Mouse (Mus musculus) limb, embryonic 12.5 days (tissue): Measurements from ENCODE around the gene Ralgds. TPM values are rescaled to one million over a fixed set of nuclear protein-coding genes. Genes with fewer than 3 reads are reported as not detected.
"Not testable (repeated sequence)": the region's sequence is repeated elsewhere in the genome, so short reads cannot be mapped to it uniquely, and the experiment has no call there.

Experiments
- ATAC-seq: fragments of 200-750 bp; cut with Nextera tagmentation; 2 replicates; pipeline ENCODE4 v1.8.0; 2017; ENCODE audit warnings: low read depth, moderate TSS enrichment; ENCODE audit not compliant: insufficient number of reproducible peaks, insufficient read depth, low FRiP score, low TSS enrichment
- H3K27ac ChIP-seq: fragments of 300-500 bp; sonication (generic); 2 replicates; pipeline ENCODE4 v1.5.1; 2016; ENCODE audit warnings: mild to moderate bottlenecking, moderate library complexity
- H3K27me3 ChIP-seq: fragments of 300-500 bp; sonication (generic); 2 replicates; pipeline ENCODE4 v1.6.1; 2016; ENCODE audit warnings: mild to moderate bottlenecking, moderate library complexity
- H3K36me3 ChIP-seq: fragments of 300-500 bp; sonication (generic); 2 replicates; pipeline ENCODE4 v1.6.1; 2016; ENCODE audit warnings: mild to moderate bottlenecking, moderate library complexity
- H3K4me1 ChIP-seq: fragments of 300-500 bp; sonication (generic); replicated peaks from 2 replicates; pipeline ENCODE4 v1.6.1; 2016
- H3K4me2 ChIP-seq: fragments of 300-500 bp; sonication (generic); 2 replicates; pipeline ENCODE4 v1.6.1; 2016; ENCODE audit warnings: mild to moderate bottlenecking, moderate library complexity
- H3K4me3 ChIP-seq: fragments of 300-500 bp; sonication (generic); replicated peaks from 2 replicates; pipeline ENCODE4 v1.5.1; 2016; ENCODE audit warnings: mild to moderate bottlenecking
- H3K9ac ChIP-seq: fragments of 300-500 bp; sonication (generic); replicated peaks from 2 replicates; pipeline ENCODE4 v1.6.1; 2016; ENCODE audit warnings: mild to moderate bottlenecking, moderate library complexity
- H3K9me3 ChIP-seq: fragments of 300-500 bp; sonication (generic); 2 replicates; pipeline ENCODE4 v1.6.1; 2016; ENCODE audit warnings: mild to moderate bottlenecking, moderate library complexity
- whole genome bisulfite sequencing: fragments of 180-500 bp; shearing (Covaris S2); methylation state at CpG from one replicate; pipeline ENCODE4 v1.1.7; 2016; 5-methylcytosine and 5-hydroxymethylcytosine counted together
- polyA plus RNA-seq: library from polyadenylated mRNA; unstranded; fragments of >200 nt; fragmentation: Nextera tagmentation; extraction: Ambion mirVana; gene quantifications from 2 replicates; pipeline ENCODE4 v1.2.1, GENCODE M21; 2016

Ralgds gene
- polyA plus RNA-seq, 1 experiment from 2014 or later = 42.7 TPM

DNA sequence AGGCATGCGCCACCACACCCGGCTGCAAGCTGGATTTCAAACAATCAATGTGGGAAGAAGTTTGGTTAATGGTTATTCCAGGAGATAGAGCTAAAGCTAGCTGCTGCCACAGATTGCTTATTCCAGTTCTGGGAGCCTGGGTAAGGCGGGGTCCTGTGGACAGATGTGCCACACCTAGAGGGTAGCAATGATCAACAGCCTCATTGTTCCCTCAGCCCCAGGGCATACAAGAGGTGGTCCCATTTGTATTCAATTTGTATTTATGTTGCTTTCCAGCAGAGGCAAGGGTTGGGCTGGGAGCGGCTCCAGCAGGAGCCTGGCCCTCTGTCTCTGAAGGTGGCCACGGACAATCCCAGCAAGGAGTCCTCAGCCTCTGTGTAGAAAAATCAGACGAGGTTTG is 6.6 kb upstream of the Ralgds start:
- no peak overlapping the region for H3K9ac ChIP-seq
- H3K27me3 ChIP-seq = 0 out of 2 replicates have a peak, but pooled peaks cover 2% of the 10 kb centered on the region
- no peak overlapping the region for H3K27ac ChIP-seq
- H3K4me2 ChIP-seq = no peak overlapping the region
- no peaks in the 10 kb centered on the region for H3K9me3 ChIP-seq
- ATAC-seq = no peak
- no peaks in the 10 kb centered on the region for H3K4me1 ChIP-seq
- H3K4me3 ChIP-seq = no peak overlapping the region
- no peaks in the 10 kb centered on the region for H3K36me3 ChIP-seq
- WGBS = 73% methylated on average over 6 of the region's 6 CpGs

DNA sequence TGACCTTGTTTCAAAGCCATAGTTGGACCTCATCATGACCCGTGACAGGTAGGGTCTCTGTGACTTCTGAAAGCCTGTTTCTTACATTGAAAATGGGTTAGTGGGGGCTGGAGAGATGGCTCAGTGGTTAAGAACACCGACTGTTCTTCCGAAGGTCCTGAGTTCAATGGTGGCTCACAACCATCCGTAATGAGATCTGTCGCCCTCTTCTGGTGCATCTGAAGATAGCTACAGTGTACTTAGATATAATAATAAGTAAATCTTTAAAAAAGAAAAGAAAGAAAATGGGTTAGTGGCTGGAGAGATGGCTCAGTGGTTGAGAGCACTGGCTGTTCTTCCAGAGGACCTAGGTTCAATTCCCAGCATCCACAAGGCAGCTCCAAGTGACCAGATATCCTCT is 1.3 kb upstream of the Ralgds start:
- H3K4me3 ChIP-seq, H3K9ac ChIP-seq, ATAC-seq, H3K27ac ChIP-seq, H3K36me3 ChIP-seq, H3K9me3 ChIP-seq, H3K4me2 ChIP-seq, H3K27me3 ChIP-seq: not testable (repeated sequence)
- 62% methylated on average over 5 of the region's 5 CpGs for WGBS
- peaks cover 21% of the 10 kb centered on the region for H3K4me1 ChIP-seq

DNA sequence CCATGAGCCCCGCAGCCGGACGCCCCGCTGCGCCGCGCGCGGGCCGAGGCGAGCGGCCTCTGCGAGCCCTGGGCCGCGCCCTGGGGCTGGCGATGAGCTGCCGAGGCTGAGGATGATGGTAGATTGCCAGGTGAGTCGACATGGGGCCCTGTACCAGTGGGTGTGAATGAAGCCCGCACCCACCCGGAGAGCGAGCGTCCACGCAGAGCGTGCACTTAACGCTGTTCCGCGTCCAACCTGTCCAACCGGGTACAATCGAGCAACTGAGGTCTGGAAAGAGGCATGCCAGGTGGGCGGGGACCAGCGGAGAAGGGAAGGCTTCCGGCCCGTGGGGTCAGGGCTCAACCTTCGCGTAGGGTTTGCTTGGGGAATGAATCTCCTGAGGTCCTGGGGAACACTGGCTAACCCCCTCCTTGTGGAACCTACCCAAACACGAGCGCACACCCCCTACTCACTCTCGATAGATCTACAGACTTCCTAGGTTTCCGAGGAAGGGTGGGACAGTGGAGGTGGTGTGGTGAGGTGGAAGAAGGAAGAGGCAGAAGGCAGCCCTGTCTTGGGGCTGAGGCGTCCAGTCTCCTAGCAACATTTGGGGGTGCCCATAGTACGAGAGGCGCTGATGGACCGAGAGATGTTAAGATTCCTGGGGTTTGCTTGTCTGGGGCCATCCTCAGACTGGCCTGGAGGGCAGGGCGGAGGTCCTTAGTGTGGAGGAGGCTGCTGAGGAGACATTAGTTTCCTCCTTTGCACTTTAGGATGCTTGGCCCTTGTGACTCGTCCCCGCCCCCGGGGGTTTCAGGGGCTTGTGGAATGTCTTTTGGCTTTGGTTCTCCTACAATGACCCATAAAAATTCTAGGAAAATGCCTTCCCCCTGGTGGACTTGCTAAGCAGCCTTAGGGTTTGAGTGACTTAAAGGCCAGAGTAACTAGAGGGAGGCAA is 776 bp downstream of the Ralgds start:
- 7% methylated on average over 47 of the region's 47 CpGs for WGBS

DNA sequence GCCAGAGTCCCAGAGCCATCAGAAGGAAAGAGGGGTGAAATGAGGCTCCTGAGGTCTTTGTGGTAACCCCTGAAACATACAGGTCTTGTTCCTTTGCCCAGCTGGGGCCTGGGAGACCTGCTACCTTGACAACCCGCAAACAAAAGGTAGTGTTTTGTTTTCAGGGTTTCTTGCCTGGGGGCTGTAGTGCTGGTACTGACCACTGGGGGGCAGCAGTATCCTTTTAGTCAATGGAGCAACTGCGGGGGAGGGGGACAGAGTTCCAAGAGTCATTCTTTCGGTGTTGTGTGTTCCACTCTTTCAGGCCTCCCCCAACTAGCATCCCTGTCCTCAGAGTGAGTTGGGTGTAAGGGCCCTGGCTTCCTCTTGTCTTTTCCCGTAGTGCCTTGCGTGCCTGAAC is 1.6 kb downstream of the Ralgds start:
- H3K36me3 ChIP-seq = 0 out of 2 replicates have a peak, but pooled peaks cover 10% of the 10 kb centered on the region
- 20% methylated on average over 5 of the region's 5 CpGs for WGBS
- no peak for ATAC-seq
- H3K4me3 ChIP-seq = peak overlapping the region; percentile 81
- no peaks in the 10 kb centered on the region for H3K27me3 ChIP-seq
- peak overlapping the region; percentile 89 for H3K4me2 ChIP-seq
- peak overlapping the region; percentile 91 for H3K9ac ChIP-seq
- H3K9me3 ChIP-seq = no peaks in the 10 kb centered on the region
- peak overlapping the region; percentile 75 for H3K27ac ChIP-seq
- peaks cover 37% of the 10 kb centered on the region for H3K4me1 ChIP-seq

More for the DNA sequence above, 776 bp downstream of the Ralgds start:
- H3K4me2 ChIP-seq = peak overlapping the region; percentile 89
- H3K36me3 ChIP-seq = 0 out of 2 replicates have a peak, but pooled peaks cover 6% of the 10 kb centered on the region
- no peaks in the 10 kb centered on the region for H3K9me3 ChIP-seq
- peak overlapping the region; percentile 91 for H3K9ac ChIP-seq
- peak; percentile 60 for ATAC-seq
- H3K27ac ChIP-seq = peak overlapping the region; percentile 75
- H3K4me3 ChIP-seq = peak overlapping the region; percentile 81
- H3K27me3 ChIP-seq = no peaks in the 10 kb centered on the region
- H3K4me1 ChIP-seq = peaks cover 37% of the 10 kb centered on the region

DNA sequence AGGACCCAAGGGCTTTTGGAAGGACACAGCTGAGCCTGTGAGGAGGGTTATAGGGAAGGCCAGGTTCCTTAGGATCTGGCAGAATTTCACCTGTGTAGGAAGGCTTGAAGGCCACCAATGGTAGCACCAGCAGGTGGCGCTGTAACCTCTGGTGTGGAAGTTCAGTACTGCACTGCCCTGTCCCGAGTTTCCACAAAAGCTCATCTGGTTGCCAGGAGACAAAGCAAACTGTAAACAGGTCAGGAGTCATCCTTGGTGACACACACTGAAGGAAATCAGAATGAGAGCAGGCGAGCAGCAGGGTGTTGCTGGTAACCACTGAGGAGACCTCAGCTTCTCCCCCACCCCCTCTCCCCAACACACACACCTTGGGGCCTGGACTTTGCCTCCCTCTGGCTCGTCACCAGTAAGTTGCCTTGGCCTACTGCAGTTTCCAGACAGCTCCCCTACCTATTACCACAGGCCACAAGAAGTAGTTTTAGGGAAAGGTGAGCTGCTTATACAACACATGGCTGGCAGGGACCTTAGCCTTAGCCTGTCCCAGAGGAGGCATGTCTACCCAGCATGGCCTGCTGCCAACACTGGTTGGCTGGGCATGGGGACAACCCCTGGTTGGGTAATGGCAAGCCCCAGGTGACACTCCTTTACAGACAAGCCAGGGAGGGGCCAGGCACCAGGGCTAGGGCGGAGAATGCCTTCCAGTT is 4.4 kb downstream of the Ralgds start:
- H3K27ac ChIP-seq = no peak overlapping the region
- 0 out of 2 replicates have a peak, but pooled peaks have one; percentile 3 for ATAC-seq
- peaks cover 19% of the 10 kb centered on the region; the same call in 1 of the 2 replicates for H3K36me3 ChIP-seq
- H3K4me2 ChIP-seq = no peak overlapping the region
- H3K4me1 ChIP-seq = peaks cover 52% of the 10 kb centered on the region
- WGBS = 47% methylated on average over 5 of the region's 5 CpGs
- no peak overlapping the region for H3K4me3 ChIP-seq
- H3K9me3 ChIP-seq = no peaks in the 10 kb centered on the region
- no peaks in the 10 kb centered on the region for H3K27me3 ChIP-seq
- H3K9ac ChIP-seq = no peak overlapping the region

DNA sequence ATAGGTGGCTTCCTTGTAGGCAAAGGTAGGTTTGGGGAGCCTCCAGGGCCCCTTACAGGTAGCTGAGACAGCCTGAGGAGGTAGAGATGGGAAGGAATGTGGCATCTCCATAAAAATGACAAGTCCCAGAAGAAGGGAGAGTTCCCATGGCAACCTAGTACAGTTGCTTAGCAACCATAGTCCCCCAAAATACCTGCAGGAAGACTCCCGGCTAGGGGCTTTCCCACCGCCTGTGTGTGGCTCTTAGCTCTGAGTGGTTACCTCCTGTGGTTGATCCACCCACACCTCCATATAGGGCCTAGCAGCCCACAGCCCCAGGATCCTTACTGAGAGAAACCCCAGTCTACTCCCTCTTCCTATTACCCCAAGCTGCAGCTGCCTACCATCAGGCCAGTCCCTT is 5.3 kb downstream of the Ralgds start:
- ATAC-seq = no peak
- 35% methylated on average over 2 of the region's 2 CpGs for WGBS
- no peaks in the 10 kb centered on the region for H3K27me3 ChIP-seq
- H3K4me1 ChIP-seq = peaks cover 52% of the 10 kb centered on the region
- H3K9me3 ChIP-seq = no peaks in the 10 kb centered on the region
- peaks cover 20% of the 10 kb centered on the region; the same call in 1 of the 2 replicates for H3K36me3 ChIP-seq
- no peak overlapping the region for H3K27ac ChIP-seq
- no peak overlapping the region for H3K9ac ChIP-seq
- no peak overlapping the region for H3K4me2 ChIP-seq
- H3K4me3 ChIP-seq = no peak overlapping the region

DNA sequence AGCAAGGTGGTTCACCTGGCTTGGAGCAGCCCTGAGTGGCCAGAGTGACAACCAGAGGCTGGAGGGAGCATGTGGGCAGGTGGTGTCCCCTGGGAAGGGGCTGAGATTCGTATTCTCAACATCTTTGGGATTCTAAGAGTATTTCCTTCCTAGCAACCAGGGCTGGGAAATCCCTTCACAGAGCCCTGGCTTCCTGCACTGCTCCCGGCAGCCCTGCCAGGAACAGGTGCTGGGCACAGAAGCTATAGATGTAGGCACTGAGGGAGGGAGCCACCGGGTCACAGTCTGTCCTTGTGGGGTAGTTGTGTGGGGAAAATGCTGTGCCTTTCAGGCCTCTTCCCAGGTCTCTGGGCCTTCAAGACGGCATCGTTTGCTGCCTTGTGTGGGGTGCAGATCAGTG is 7.7 kb downstream of the Ralgds start:
- H3K36me3 ChIP-seq = peaks cover 20% of the 10 kb centered on the region; the same call in 1 of the 2 replicates
- H3K4me3 ChIP-seq = no peak overlapping the region
- no peaks in the 10 kb centered on the region for H3K27me3 ChIP-seq
- H3K4me2 ChIP-seq = no peak overlapping the region
- WGBS = 74% methylated on average over 5 of the region's 5 CpGs
- no peak overlapping the region; the same call in 1 of the 2 replicates for H3K27ac ChIP-seq
- H3K4me1 ChIP-seq = peaks cover 50% of the 10 kb centered on the region
- H3K9me3 ChIP-seq = no peaks in the 10 kb centered on the region
- no peak overlapping the region; the same call in 1 of the 2 replicates for H3K9ac ChIP-seq
- no peak for ATAC-seq

DNA sequence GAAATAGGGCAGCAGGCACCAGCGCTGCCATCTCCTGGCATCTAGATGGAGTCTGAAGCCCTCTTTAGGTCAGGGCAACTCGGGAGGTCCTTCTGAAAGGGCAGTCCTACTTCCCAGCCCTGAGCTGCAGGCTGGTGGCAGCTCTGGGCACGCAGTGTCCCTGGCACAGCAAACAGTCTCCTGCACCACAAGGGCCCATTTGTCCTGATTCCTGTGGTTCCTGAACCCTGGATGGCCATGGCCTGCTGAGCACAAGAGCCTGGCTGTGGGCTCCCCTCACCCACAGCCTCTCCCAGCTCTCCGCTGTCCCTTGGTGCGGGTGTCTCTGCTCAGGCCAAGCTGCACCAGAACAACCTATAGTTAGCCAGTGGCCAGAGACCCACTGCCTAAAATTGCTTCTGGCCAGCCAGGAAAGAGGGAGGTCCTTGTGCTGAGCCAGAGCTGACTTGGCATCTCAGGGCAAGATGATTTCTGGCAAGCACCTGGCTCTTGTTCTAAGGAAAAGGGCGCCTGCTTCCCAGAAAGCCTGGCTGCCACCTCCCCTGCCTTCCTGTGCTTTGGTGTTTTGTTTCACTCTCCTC is 8.7 kb downstream of the Ralgds start:
- ATAC-seq = no peak
- peaks cover 60% of the 10 kb centered on the region for H3K4me1 ChIP-seq
- 0 out of 2 replicates have a peak overlapping the region, but pooled peaks have one; percentile 17 for H3K27ac ChIP-seq
- 72% methylated on average over 6 of the region's 6 CpGs for WGBS
- H3K36me3 ChIP-seq = peaks cover 20% of the 10 kb centered on the region; the same call in 1 of the 2 replicates
- H3K4me3 ChIP-seq = no peak overlapping the region
- H3K9ac ChIP-seq = no peak overlapping the region
- no peaks in the 10 kb centered on the region for H3K9me3 ChIP-seq
- H3K4me2 ChIP-seq = no peak overlapping the region
- H3K27me3 ChIP-seq = no peaks in the 10 kb centered on the region

DNA sequence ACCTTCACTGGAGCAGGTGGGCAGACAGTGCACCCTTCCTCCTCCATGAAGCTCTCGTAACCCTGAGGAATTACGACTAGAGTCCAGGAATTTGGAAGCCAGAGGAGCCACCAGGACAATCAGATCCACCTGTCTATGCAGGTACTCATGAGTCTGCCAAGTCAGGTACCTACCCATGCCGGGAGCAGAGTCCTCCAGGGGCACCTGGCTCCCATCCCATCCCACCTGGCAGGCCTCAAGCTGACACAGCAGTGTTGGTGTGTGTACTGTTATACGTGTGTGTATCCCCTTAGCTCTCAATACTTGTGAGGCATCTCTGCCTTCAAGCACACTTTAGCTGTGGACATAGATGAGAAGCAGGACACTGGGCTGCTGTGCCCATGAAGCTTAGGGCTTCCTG is 9.2 kb downstream of the Ralgds start:
- H3K27ac ChIP-seq = 0 out of 2 replicates have a peak overlapping the region, but pooled peaks have one; percentile 17

DNA sequence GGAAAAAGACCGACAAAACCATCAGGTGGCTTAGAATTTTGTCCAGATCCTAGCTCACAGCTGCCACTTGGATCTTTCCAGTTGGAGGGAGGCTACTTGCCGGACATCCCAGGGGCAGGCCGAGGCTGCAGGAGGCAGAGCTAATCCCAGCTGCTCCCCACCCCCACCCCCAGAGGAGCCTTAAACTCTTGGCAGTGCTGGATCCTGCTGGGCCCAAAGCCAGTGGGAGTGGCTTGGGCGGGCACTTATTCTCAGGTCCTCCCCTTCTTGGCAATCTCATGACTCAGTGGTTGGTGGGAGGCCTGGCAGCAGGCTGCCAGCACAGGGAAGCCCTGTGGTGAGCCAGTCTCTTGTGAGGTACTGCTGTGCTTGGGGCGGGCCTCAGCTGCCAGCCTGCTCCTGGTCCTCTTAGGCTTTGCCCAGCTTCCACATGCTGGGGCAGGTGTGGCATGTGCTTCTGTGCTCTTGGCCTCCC is 10.8 kb downstream of the Ralgds start:
- Histone ChIP-seq H3K4me3 (no peak overlapping the region), H3K4me2 (no peak overlapping the region), H3K27ac (peak overlapping the region; percentile 51; the same call in 1 of the 2 replicates), H3K4me1 (peaks cover 58% of the 10 kb centered on the region), H3K36me3 (peaks cover 14% of the 10 kb centered on the region; the same call in 1 of the 2 replicates), H3K9ac (no peak overlapping the region), H3K27me3 (no peaks in the 10 kb centered on the region), H3K9me3 (no peaks in the 10 kb centered on the region)
- WGBS = 11% methylated on average over 5 of the region's 5 CpGs
- 0 out of 2 replicates have a peak, but pooled peaks have one; percentile 18 for ATAC-seq

More for the DNA sequence above, 9.2 kb downstream of the Ralgds start:
- Histone ChIP-seq H3K4me1 (peaks cover 63% of the 10 kb centered on the region), H3K27me3 (no peaks in the 10 kb centered on the region), H3K36me3 (peaks cover 20% of the 10 kb centered on the region; the same call in 1 of the 2 replicates), H3K9me3 (no peaks in the 10 kb centered on the region), H3K4me2 (no peak overlapping the region), H3K9ac (no peak overlapping the region), H3K4me3 (no peak overlapping the region)
- ATAC-seq = no peak
- 73% methylated on average over 4 of the region's 4 CpGs for WGBS
